Mouse (Mus musculus): ENCODE results near the gene Sipa1l1. TPM values are rescaled to one million over a fixed set of nuclear protein-coding genes. Genes with fewer than 3 reads are reported as not detected.
"Not testable (repeated sequence)": the region's sequence is repeated elsewhere in the genome, so short reads cannot be mapped to it uniquely, and the experiment has no call there.

Sipa1l1 gene
- total and polyA plus RNA-seq, 2 experiments from 2014 or later, result 7.0 to 17.1 TPM

- H3K9me3 ChIP-seq (replicated peaks; ENCODE audit: control insufficient read depth, low read length), result no peaks in the 10 kb centered on the region
- no peak for ATAC-seq (ENCODE audit: insufficient read depth, low read depth)
- no peaks in the 10 kb centered on the region for H3K4me1 ChIP-seq (ENCODE audit: control insufficient read depth, insufficient read depth)
- no peaks in the 10 kb centered on the region for H3K27me3 ChIP-seq (ENCODE audit: control insufficient read depth, insufficient read depth, low read length)
- no peak overlapping the region for H3K4me2 ChIP-seq (ENCODE audit: low read depth, low read length)
- WGBS, result 82% methylated on average over 9 of the region's 9 CpGs
- no peak for TF ChIP-seq CTCF (IDR thresholded peaks at IDR 0.05; ENCODE audit: low read depth)
- DNase-seq (ENCODE audit: low spot score), result no peak
- H3K36me3 ChIP-seq (replicated peaks; ENCODE audit: control insufficient read depth, insufficient read depth, low read length), result no peaks in the 10 kb centered on the region
- no peak overlapping the region for H3K4me3 ChIP-seq (ENCODE audit: low read depth, low read length)
- H3K9ac ChIP-seq (replicated peaks; ENCODE audit: low read depth, low read length), result no peak overlapping the region
- no peak overlapping the region for H3K27ac ChIP-seq (ENCODE audit: low read depth)
Observed at GRCm38 (mm10) chr12:82492456-82492855, 323.3 kb downstream of the Sipa1l1 start.

- DNase-seq (ENCODE audit: low spot score); ATAC-seq (ENCODE audit: insufficient read depth, low read depth); H3K4me1 ChIP-seq (ENCODE audit: control insufficient read depth, insufficient read depth); H3K27me3 ChIP-seq (ENCODE audit: control insufficient read depth, insufficient read depth, low read length); H3K36me3 ChIP-seq (replicated peaks; ENCODE audit: control insufficient read depth, insufficient read depth, low read length); H3K9me3 ChIP-seq (replicated peaks; ENCODE audit: control insufficient read depth, low read length); H3K27ac ChIP-seq (ENCODE audit: low read depth); H3K4me2 ChIP-seq (ENCODE audit: low read depth, low read length); H3K4me3 ChIP-seq (ENCODE audit: low read depth, low read length); H3K9ac ChIP-seq (replicated peaks; ENCODE audit: low read depth, low read length): not testable (repeated sequence)
- WGBS, result 64% methylated on average over 1 of the region's 1 CpGs
Observed at GRCm38 (mm10) chr12:82493260-82493659, 324.1 kb downstream of the Sipa1l1 start.

DNA sequence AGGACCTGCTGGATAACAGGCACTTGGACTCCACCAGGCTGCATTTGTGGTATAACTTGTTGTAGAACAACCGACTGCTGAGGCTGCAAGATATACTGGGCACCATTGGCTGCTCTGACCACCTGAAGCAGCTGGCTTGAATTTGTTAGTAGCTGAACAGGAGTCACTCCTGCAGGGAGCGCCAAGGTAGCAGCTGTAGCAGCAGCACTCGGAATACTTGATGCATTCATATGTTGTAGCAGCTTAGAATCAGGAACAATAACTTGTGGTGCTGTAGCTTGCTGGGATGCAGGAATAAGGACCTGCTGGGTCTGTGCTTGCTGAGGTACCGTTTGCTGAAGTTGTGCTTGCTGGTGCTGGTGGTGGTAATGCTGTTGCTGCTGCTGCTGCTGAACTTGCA lies 326.8 kb downstream of the Sipa1l1 start:
- Histone ChIP-seq H3K9me3 (replicated peaks; ENCODE audit: control insufficient read depth, low read length) (no peaks in the 10 kb centered on the region), H3K4me3 (ENCODE audit: low read depth, low read length) (no peak overlapping the region), H3K4me2 (ENCODE audit: low read depth, low read length) (no peak overlapping the region), H3K4me1 (ENCODE audit: control insufficient read depth, insufficient read depth) (no peaks in the 10 kb centered on the region), H3K27me3 (ENCODE audit: control insufficient read depth, insufficient read depth, low read length) (no peaks in the 10 kb centered on the region), H3K36me3 (replicated peaks; ENCODE audit: control insufficient read depth, insufficient read depth, low read length) (no peaks in the 10 kb centered on the region), H3K27ac (ENCODE audit: low read depth) (no peak overlapping the region), H3K9ac (replicated peaks; ENCODE audit: low read depth, low read length) (no peak overlapping the region)
- no peak for ATAC-seq (ENCODE audit: insufficient read depth, low read depth)
- 73% methylated on average over 4 of the region's 4 CpGs for WGBS
- TF ChIP-seq CTCF (IDR thresholded peaks at IDR 0.05; ENCODE audit: low read depth), result no peak
- TF ChIP-seq EP300 (IDR thresholded peaks at IDR 0.05; ENCODE audit: low read depth), result no peak
- no peak for DNase-seq (ENCODE audit: low spot score)

GRCm38 (mm10) chr12:82497866-82498631 lies 328.9 kb downstream of the Sipa1l1 start:
- no peak; the same call in 1 of the 2 replicates for ATAC-seq (ENCODE audit: insufficient read depth, low read depth)
- Histone ChIP-seq H3K9ac (replicated peaks; ENCODE audit: low read depth, low read length) (no peak overlapping the region), H3K27me3 (ENCODE audit: control insufficient read depth, insufficient read depth, low read length) (no peaks in the 10 kb centered on the region), H3K4me2 (ENCODE audit: low read depth, low read length) (peak overlapping the region; percentile 32; the same call in 1 of the 2 replicates), H3K4me3 (ENCODE audit: low read depth, low read length) (no peak overlapping the region), H3K36me3 (replicated peaks; ENCODE audit: control insufficient read depth, insufficient read depth, low read length) (no peaks in the 10 kb centered on the region), H3K9me3 (replicated peaks; ENCODE audit: control insufficient read depth, low read length) (no peaks in the 10 kb centered on the region), H3K4me1 (ENCODE audit: control insufficient read depth, insufficient read depth) (no peaks in the 10 kb centered on the region), H3K27ac (ENCODE audit: low read depth) (no peak overlapping the region)
- peak; percentile 62 for DNase-seq (ENCODE audit: low spot score)
- TF ChIP-seq EP300 (IDR thresholded peaks at IDR 0.05; ENCODE audit: low read depth), result no peak
- TF ChIP-seq CTCF (IDR thresholded peaks at IDR 0.05; ENCODE audit: low read depth), result peak; percentile 81
- WGBS, result 41% methylated on average over 11 of the region's 11 CpGs

- no peak overlapping the region for H3K4me3 ChIP-seq (ENCODE audit: low read depth, low read length)
- H3K4me1 ChIP-seq (ENCODE audit: control insufficient read depth, insufficient read depth), result no peaks in the 10 kb centered on the region
- H3K9ac ChIP-seq (replicated peaks; ENCODE audit: low read depth, low read length), result no peak overlapping the region
- no peak for DNase-seq (ENCODE audit: low spot score)
- H3K9me3 ChIP-seq (replicated peaks; ENCODE audit: control insufficient read depth, low read length), result no peaks in the 10 kb centered on the region
- no peaks in the 10 kb centered on the region for H3K36me3 ChIP-seq (replicated peaks; ENCODE audit: control insufficient read depth, insufficient read depth, low read length)
- no peak for ATAC-seq (ENCODE audit: insufficient read depth, low read depth)
- no peaks in the 10 kb centered on the region for H3K27me3 ChIP-seq (ENCODE audit: control insufficient read depth, insufficient read depth, low read length)
- H3K27ac ChIP-seq (ENCODE audit: low read depth), result no peak overlapping the region
- no peak overlapping the region for H3K4me2 ChIP-seq (ENCODE audit: low read depth, low read length)
- TF ChIP-seq CTCF (IDR thresholded peaks at IDR 0.05; ENCODE audit: low read depth) (no peak), EP300 (IDR thresholded peaks at IDR 0.05; ENCODE audit: low read depth) (no peak)
- WGBS, result 85% methylated on average over 4 of the region's 4 CpGs
Observed at GRCm38 (mm10) chr12:82498701-82499100, 329.6 kb downstream of the Sipa1l1 start.

DNA sequence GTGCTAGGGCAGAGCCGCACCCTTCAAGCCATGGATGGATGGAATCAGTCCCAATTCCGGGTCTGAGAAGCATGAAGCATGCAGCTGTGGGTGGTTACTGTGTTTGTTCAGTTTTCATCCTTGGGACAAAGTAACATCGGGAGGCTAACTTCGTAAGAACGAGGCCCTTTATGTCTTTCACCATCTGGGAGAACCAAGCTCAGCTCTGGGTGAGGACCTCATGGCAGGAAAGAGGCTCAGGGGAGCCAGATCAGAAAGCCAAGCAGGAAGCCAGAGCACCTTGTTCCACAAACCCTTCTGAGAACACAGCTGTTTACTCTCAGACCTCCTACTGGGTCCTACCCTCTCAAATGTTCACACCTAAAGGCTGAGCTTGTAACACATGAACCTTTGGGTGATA lies 330.6 kb downstream of the Sipa1l1 start:
- Histone ChIP-seq H3K4me2 (ENCODE audit: low read depth, low read length) (no peak overlapping the region), H3K9ac (replicated peaks; ENCODE audit: low read depth, low read length) (no peak overlapping the region), H3K36me3 (replicated peaks; ENCODE audit: control insufficient read depth, insufficient read depth, low read length) (no peaks in the 10 kb centered on the region), H3K4me3 (ENCODE audit: low read depth, low read length) (no peak overlapping the region), H3K27me3 (ENCODE audit: control insufficient read depth, insufficient read depth, low read length) (no peaks in the 10 kb centered on the region), H3K9me3 (replicated peaks; ENCODE audit: control insufficient read depth, low read length) (no peaks in the 10 kb centered on the region), H3K27ac (ENCODE audit: low read depth) (no peak overlapping the region), H3K4me1 (ENCODE audit: control insufficient read depth, insufficient read depth) (no peaks in the 10 kb centered on the region)
- DNase-seq (ENCODE audit: low spot score), result no peak
- WGBS, result 83% methylated on average over 5 of the region's 5 CpGs
- no peak for ATAC-seq (ENCODE audit: insufficient read depth, low read depth)
- TF ChIP-seq EP300 (IDR thresholded peaks at IDR 0.05; ENCODE audit: low read depth), result no peak
- TF ChIP-seq CTCF (IDR thresholded peaks at IDR 0.05; ENCODE audit: low read depth), result no peak
